Mouse (Mus musculus): ENCODE results near the gene Txnrd2. TPM values are rescaled to one million over a fixed set of nuclear protein-coding genes. Genes with fewer than 3 reads are reported as not detected.

Txnrd2 gene
- polyA plus RNA-seq, 1 experiment from 2014 or later, result 26.1 TPM

DNA sequence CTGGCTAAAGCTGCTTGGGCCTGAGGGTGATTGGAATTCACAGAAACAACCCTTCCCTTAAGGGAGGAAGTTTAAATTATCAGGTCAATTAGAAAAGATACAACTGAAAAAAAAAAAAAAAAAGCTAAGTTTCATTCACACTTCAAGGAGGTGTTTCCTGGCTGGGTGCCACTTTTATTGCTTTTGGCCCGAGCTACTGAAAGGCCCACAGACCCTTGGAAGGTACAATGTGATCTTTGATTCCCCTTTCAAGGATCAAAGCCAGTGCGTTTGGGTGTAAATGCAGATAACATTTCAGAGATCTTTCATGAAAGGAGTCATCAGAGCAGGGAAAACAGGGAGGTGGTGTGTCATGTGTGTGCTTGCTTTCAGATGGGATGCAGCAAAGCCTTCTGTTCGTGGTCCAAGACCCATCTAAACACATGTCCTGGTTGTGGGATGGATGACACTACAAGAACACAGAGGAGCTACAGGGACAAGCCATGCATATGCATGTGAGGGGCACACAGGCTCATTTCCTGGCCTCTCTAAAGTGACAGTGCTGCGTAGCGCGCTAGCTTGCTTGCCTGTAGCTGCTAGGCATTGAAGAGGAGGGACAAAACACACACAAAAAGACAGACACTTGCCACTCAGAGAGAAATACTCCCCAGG, 71.8 kb downstream of the Txnrd2 start:
- no peaks in the 10 kb centered on the region for H3K9me3 ChIP-seq
- peaks cover 23% of the 10 kb centered on the region for H3K36me3 ChIP-seq
- H3K4me3 ChIP-seq (replicated peaks), result peak overlapping the region; percentile 76
- H3K4me2 ChIP-seq, result peak overlapping the region; percentile 88
- peak overlapping the region; percentile 74 for H3K9ac ChIP-seq (replicated peaks)
- H3K4me1 ChIP-seq (replicated peaks), result peaks cover 20% of the 10 kb centered on the region
- peak overlapping the region; percentile 90 for H3K27ac ChIP-seq
- WGBS, result 7% methylated on average over 6 of the region's 6 CpGs
- no peaks in the 10 kb centered on the region for H3K27me3 ChIP-seq
- ATAC-seq (ENCODE audit: insufficient number of reproducible peaks, insufficient read depth, low FRiP score, low TSS enrichment, low read depth), result peak; percentile 53; the same call in 1 of the 2 replicates

DNA sequence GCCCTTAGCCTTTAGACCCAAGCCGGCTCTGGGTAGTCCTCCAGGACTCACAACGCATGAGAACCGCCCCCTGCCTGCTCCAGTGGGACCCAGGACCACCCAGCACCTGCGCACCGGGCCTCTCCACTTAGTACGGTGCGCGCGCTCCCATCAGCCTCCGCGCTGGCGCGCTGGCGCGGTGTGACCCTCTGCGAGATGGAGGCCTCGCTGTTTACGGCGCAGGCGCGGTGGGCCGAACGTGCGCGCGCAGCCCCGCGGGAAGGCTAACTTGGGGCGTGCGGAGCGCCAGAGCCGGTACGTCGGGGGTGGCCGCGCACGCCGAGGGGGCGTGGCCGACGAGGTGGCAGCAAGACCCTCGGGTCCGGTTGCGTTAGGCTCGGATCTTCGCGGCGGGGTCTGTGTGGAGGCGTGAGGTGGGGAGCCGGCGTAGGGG, 72.4 kb downstream of the Txnrd2 start, which contains the start of the genes Gnb1l and Rtl10:
Gene Gnb1l, plus strand, starts transcription at position 156 of the 433 bp plus-strand sequence.
Gene Rtl10, plus strand, starts transcription at position 344 of the 433 bp plus-strand sequence.
- Histone ChIP-seq H3K4me3 (replicated peaks) (peak within 1 kb of the TSS; percentile 76), H3K36me3 (peaks cover 28% of the 10 kb centered on the region), H3K9me3 (no peaks in the 10 kb centered on the region), H3K4me2 (peak within 1 kb of the TSS; percentile 88), H3K4me1 (replicated peaks) (peaks cover 20% of the 10 kb centered on the region), H3K27me3 (no peaks in the 10 kb centered on the region), H3K9ac (replicated peaks) (peak within 1 kb of the TSS; percentile 74), H3K27ac (peak within 1 kb of the TSS; percentile 90)
- WGBS, result under 1% methylated on average over 51 of the region's 51 CpGs
- ATAC-seq (ENCODE audit: insufficient number of reproducible peaks, insufficient read depth, low FRiP score, low TSS enrichment, low read depth), result peak; percentile 97

DNA sequence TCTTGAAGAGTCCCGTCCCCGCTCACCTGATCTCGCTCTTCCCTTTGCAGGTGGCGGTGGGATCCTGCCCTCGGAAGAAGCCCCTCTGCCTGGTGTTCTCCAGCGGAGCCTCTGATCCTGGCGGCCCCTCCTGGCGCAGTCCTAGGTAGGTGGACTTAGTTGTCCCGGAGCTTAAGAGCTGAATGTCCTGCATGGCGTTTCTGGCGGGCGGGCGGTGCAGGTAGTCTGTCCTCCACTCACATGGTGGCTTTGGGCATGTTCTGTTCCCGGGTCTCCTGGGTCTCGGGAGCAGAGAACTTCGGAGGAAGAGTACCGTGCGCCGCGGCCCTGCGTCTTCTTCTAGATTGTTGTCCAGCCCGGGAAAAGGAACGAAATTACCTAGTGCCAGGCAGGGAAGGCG, 72.8 kb downstream of the Txnrd2 start:
- H3K4me1 ChIP-seq (replicated peaks), result peaks cover 20% of the 10 kb centered on the region
- H3K27me3 ChIP-seq, result no peaks in the 10 kb centered on the region
- H3K4me3 ChIP-seq (replicated peaks), result peak overlapping the region; percentile 76
- peak overlapping the region; percentile 74 for H3K9ac ChIP-seq (replicated peaks)
- H3K36me3 ChIP-seq, result peaks cover 32% of the 10 kb centered on the region
- no peak for ATAC-seq (ENCODE audit: insufficient number of reproducible peaks, insufficient read depth, low FRiP score, low TSS enrichment, low read depth)
- under 1% methylated on average over 24 of the region's 24 CpGs for WGBS
- peak overlapping the region; percentile 71 for H3K27ac ChIP-seq
- peak overlapping the region; percentile 88 for H3K4me2 ChIP-seq
- H3K9me3 ChIP-seq, result no peaks in the 10 kb centered on the region

DNA sequence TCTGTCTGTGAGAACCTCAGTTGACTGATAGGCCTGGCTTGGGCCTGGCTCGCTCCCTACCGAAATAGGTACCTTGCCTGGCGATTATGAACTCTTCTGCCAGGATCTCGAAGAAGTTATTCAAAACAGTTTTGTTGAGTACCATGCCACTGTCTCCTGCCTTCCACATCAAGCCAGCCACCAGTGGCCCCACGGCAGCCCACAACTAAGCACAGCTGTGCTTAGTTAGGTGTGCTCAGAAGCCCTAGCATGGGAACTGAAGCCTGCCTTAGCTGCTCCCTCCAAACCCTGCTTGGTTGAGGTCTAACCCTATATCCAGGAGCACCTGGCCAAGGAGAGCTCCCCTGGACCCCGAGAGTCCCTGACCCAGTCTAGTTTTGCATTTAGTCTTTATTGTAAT, 75.3 kb downstream of the Txnrd2 start:
- Histone ChIP-seq H3K9me3 (no peaks in the 10 kb centered on the region), H3K4me3 (replicated peaks) (no peak overlapping the region), H3K9ac (replicated peaks) (0 out of 2 replicates have a peak overlapping the region, but pooled peaks have one; percentile 18), H3K4me1 (replicated peaks) (peaks cover 20% of the 10 kb centered on the region), H3K27me3 (no peaks in the 10 kb centered on the region), H3K36me3 (peaks cover 43% of the 10 kb centered on the region), H3K27ac (no peak overlapping the region), H3K4me2 (no peak overlapping the region)
- no peak for ATAC-seq (ENCODE audit: insufficient number of reproducible peaks, insufficient read depth, low FRiP score, low TSS enrichment, low read depth)
- WGBS, result 93% methylated on average over 6 of the region's 6 CpGs

DNA sequence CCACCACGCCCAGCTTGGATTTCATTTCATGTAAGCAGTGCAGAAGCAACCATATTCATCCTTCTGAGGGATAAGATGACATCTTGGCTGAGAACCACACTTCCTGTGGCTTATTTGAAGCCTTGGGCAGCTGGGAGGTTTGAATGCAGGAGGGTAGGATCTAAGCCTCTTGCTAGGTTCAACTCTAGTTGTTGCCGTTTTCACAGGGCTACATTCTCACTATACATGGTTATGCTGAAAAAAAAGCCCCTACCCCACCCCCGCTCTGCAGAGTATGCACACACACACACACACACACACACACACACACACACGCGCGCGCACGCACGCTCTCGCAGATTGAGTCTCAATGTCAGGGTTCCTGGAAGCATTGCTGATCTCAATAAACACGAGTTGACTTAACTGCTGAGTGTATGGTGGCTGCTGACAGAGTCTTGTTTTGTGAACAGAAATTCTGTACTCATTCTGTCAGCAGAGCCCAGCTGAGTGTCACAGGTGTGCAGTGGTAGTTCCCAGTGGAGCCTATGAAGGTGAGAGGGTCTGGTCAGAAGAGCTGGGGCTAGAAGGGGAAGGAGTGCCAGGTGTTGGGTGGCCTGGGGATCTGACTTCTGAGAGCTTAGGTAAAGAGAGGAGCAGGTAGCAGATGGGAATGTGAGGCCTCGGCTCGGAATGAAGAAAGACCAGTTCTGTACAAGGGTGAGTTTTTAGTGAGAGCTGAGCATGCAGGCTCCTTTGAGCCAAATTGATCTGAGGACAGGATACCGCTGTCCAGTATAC, 77.6 kb downstream of the Txnrd2 start:
- Histone ChIP-seq H3K4me2 (no peak overlapping the region), H3K4me3 (replicated peaks) (no peak overlapping the region), H3K9ac (replicated peaks) (no peak overlapping the region), H3K36me3 (peaks cover 43% of the 10 kb centered on the region), H3K9me3 (no peaks in the 10 kb centered on the region), H3K4me1 (replicated peaks) (peaks cover 27% of the 10 kb centered on the region), H3K27me3 (no peaks in the 10 kb centered on the region), H3K27ac (no peak overlapping the region)
- 87% methylated on average over 14 of the region's 14 CpGs for WGBS
- no peak for ATAC-seq (ENCODE audit: insufficient number of reproducible peaks, insufficient read depth, low FRiP score, low TSS enrichment, low read depth)

DNA sequence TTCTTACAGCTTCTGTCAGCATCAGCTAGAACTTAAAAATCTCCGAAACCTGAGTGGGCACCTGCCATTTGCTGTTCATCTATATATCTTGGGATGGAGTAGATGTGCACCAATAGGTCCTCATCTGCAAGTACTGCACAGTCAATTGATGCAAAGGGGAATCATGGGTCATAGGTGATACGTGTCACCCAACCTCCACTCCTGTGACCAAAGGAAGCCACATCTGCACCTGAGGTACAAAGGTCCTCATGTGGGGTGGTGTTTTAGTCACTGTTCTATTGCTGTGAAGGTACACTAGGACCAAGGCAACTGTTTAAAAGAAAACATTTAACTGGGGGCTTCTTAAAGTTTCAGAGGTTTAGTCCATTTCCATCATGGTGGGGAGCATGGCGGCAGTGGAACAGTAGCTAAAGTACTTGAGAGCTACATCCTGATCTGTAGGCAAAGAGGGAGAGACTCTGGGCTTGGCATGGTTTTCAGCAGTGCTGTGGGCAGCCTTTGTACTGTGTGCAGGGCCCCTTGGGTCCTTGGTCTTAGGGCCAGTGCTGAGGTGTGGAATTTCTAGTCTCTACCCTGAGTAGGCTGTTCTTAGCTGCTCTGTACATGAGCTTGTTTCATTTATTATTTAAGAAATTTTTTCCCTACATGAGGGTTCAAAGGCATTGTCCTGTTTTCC, 80.5 kb downstream of the Txnrd2 start:
- H3K4me2 ChIP-seq, result no peak overlapping the region
- H3K36me3 ChIP-seq, result peaks cover 31% of the 10 kb centered on the region
- H3K9ac ChIP-seq (replicated peaks), result no peak overlapping the region
- H3K4me3 ChIP-seq (replicated peaks), result no peak overlapping the region
- peaks cover 24% of the 10 kb centered on the region for H3K4me1 ChIP-seq (replicated peaks)
- 91% methylated on average over 3 of the region's 3 CpGs for WGBS
- H3K27me3 ChIP-seq, result no peaks in the 10 kb centered on the region; the same call in 1 of the 2 replicates
- no peaks in the 10 kb centered on the region for H3K9me3 ChIP-seq
- H3K27ac ChIP-seq, result no peak overlapping the region
- 0 out of 2 replicates have a peak, but pooled peaks have one; percentile 37 for ATAC-seq (ENCODE audit: insufficient number of reproducible peaks, insufficient read depth, low FRiP score, low TSS enrichment, low read depth)

DNA sequence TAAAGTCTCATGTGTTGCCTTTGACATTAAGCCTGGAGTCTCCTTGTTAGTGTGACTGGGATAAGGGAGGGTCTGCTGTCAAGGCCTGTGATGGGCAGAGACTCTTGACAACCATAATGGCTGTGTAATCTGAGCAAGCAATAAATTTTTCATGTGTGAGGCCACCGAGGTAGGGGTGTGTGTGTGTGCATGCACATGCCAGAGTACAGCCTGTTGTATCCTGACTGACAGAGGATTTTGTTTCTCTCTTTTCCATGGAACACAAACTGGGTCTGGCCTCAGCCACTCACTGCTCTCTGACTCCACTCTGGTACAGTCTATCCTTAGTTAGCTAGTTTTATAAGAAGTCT, 81.0 kb downstream of the Txnrd2 start:
- Histone ChIP-seq H3K27ac (no peak overlapping the region), H3K4me3 (replicated peaks) (no peak overlapping the region), H3K9me3 (no peaks in the 10 kb centered on the region), H3K27me3 (no peaks in the 10 kb centered on the region; the same call in 1 of the 2 replicates), H3K36me3 (peaks cover 26% of the 10 kb centered on the region), H3K4me2 (no peak overlapping the region), H3K4me1 (replicated peaks) (peaks cover 24% of the 10 kb centered on the region), H3K9ac (replicated peaks) (no peak overlapping the region)
- ATAC-seq (ENCODE audit: insufficient number of reproducible peaks, insufficient read depth, low FRiP score, low TSS enrichment, low read depth), result no peak
- 18% methylated on average over 1 of the region's 1 CpGs for WGBS

DNA sequence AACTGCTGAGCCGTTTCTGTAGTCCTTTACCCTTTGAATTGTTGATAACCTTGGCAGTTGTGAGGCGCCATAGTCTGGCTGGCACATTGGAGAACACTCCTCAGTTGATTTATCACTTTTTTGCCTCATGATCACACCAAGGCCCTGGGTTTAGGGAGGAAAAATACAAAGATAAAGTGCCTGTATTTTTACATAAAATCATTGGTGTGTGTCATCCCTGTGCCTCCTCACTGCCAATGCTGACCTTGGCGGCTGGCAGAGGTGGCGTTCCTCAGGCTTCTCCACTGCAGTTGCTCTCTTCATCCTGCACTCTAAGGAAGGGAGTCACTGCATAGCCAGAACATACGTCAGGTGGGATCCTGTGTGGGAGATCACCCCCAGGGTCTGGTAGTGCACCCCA, 85.6 kb downstream of the Txnrd2 start:
- Histone ChIP-seq H3K4me1 (replicated peaks) (peaks cover 21% of the 10 kb centered on the region), H3K27ac (no peak overlapping the region), H3K4me3 (replicated peaks) (no peak overlapping the region), H3K27me3 (no peaks in the 10 kb centered on the region; the same call in 1 of the 2 replicates), H3K9ac (replicated peaks) (no peak overlapping the region), H3K4me2 (no peak overlapping the region), H3K36me3 (no peaks in the 10 kb centered on the region), H3K9me3 (no peaks in the 10 kb centered on the region)
- 82% methylated on average over 5 of the region's 5 CpGs for WGBS
- no peak for ATAC-seq (ENCODE audit: insufficient number of reproducible peaks, insufficient read depth, low FRiP score, low TSS enrichment, low read depth)

DNA sequence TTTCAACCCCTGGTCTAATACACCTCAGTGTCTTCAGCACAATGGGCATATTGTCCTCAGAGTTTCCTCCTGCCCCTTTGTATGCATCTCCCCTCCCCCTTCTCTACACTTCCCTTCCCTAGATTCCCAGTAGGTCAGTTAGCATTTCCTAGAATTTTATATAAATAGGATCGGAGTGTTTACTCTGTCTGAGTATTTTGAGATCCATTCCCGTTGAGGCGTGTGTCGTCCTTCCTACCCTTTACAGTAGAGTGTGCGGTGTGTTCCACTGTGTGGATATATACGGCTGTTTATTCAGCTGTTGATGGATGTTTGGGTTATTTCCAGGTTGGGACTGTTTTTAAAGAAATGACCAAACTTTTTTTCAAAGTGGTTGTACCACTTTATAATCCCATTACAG, 87.3 kb downstream of the Txnrd2 start:
- no peak overlapping the region for H3K9ac ChIP-seq (replicated peaks)
- H3K9me3 ChIP-seq, result no peaks in the 10 kb centered on the region
- 89% methylated on average over 6 of the region's 6 CpGs for WGBS
- H3K36me3 ChIP-seq, result no peaks in the 10 kb centered on the region
- H3K27me3 ChIP-seq, result no peaks in the 10 kb centered on the region; the same call in 1 of the 2 replicates
- H3K4me3 ChIP-seq (replicated peaks), result no peak overlapping the region
- no peak overlapping the region for H3K4me2 ChIP-seq
- H3K4me1 ChIP-seq (replicated peaks), result peaks cover 10% of the 10 kb centered on the region
- no peak overlapping the region for H3K27ac ChIP-seq
- 0 out of 2 replicates have a peak, but pooled peaks have one; percentile 26 for ATAC-seq (ENCODE audit: insufficient number of reproducible peaks, insufficient read depth, low FRiP score, low TSS enrichment, low read depth)

DNA sequence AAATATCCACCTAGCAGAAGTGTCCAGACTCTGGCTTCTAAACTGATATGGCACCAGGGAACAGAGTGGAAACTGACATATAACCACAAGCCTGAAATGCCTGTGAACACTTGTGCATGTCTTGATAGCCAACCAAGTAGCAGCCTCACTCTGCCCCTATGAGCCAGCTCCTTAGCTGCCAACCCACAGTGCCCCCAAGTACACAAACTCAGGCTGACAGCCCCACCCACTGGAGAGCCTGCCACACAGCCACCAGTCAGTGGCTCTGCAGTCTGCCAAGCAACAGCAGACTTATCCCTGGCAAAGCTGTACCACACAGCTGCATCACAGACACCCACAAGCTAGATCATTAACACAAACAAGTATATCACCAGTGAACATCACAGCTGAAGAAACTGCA, 91.9 kb downstream of the Txnrd2 start:
- H3K4me2 ChIP-seq, result no peak overlapping the region
- H3K9ac ChIP-seq (replicated peaks), result no peak overlapping the region
- no peaks in the 10 kb centered on the region for H3K9me3 ChIP-seq
- no peaks in the 10 kb centered on the region for H3K27me3 ChIP-seq
- H3K4me3 ChIP-seq (replicated peaks), result no peak overlapping the region
- no peaks in the 10 kb centered on the region for H3K36me3 ChIP-seq
- H3K4me1 ChIP-seq (replicated peaks), result no peaks in the 10 kb centered on the region
- no peak for ATAC-seq (ENCODE audit: insufficient number of reproducible peaks, insufficient read depth, low FRiP score, low TSS enrichment, low read depth)
- no peak overlapping the region for H3K27ac ChIP-seq

All from limb, embryonic 12.5 days (tissue).